Comparison of ENCODE assay signal across 20 mouse cellular contexts in the genomic region with DNA sequence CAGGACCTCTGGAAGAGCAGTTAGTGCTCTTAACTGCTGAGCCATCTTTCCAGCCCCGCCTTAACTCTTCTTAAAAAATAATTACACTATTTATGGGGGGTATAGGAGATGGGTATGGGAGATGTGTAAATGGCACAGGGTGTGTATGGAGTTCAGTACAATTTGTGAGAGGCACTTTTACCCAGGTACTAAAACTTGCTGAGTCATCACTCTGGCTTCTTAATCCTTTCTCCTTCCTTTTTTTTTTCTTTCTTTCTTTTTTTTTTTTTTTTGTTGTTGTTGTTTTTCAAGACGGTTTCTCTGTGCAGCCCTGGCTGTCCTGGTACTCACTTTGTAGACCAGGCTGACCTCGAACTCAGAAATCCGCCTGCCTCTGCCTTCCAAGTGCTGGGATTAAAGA. TPM values are rescaled to one million over a fixed set of nuclear protein-coding genes. Genes with fewer than 3 reads are reported as not detected.
DNase-seq lines count a peak whose midpoint lies in the region; ATAC-seq and TF ChIP-seq lines count a peak whose summit lies in the region.
"Not testable (repeated sequence)": the region's sequence is repeated elsewhere in the genome, so short reads cannot be mapped to it uniquely, and the experiment has no call there.
"Had no signal": no experiment of that assay in that cellular context is flagged by ENCODE, and none has a peak within 500 bp of the region (broad histone marks: within the 10 kb centered on the region; RNA-seq: fewer than 3 reads in every experiment).

No protein-coding gene starts in this region.

- H3K4me2 ChIP-seq in forebrain, embryonic 13.5 days: peak overlapping the region; percentile 76; the same call in 1 of the 2 replicates
- peak overlapping the region; percentile 84 for H3K4me2 ChIP-seq in kidney, embryonic 15.5 days
- peak overlapping the region; percentile 86 for H3K4me2 ChIP-seq in liver, embryonic 11.5 days
- H3K4me2 ChIP-seq in liver, embryonic 15.5 days: peak overlapping the region; percentile 96
- H3K4me2 ChIP-seq in neural tube, embryonic 12.5 days (replicated peaks): 0 out of 2 replicates have a peak overlapping the region, but pooled peaks have one; percentile 80

- ATAC-seq in forebrain, embryonic 13.5 days; kidney, embryonic 15.5 days (replicated peaks; ENCODE audit: low FRiP score); liver, embryonic 11.5 days (replicated peaks; ENCODE audit: low FRiP score); liver, embryonic 15.5 days (ENCODE audit: insufficient read depth); neural tube, embryonic 12.5 days (ENCODE audit: low FRiP score, low read depth): not testable (repeated sequence)

- TF ChIP-seq CTCF in E14TG2a.4 (conservative IDR thresholded peaks at IDR 0.05; ENCODE audit: low read length): not testable (repeated sequence)

- peak; percentile 29 for DNase-seq in c-Kit-negative CD71-positive TER-119-positive erythroid progenitor cells, embryonic 14.5 days (ENCODE audit: low read depth, low spot score)
- not testable (repeated sequence) for DNase-seq in liver, embryonic 11.5 days (ENCODE audit: low spot score)

- H3K27ac ChIP-seq in forebrain, embryonic 13.5 days; kidney, embryonic 15.5 days; liver, embryonic 11.5 days (ENCODE audit: low read depth, low read length); liver, embryonic 15.5 days (replicated peaks); neural tube, embryonic 12.5 days: not testable (repeated sequence)

- not testable (repeated sequence) for H3K9me3 ChIP-seq in E14TG2a.4 (ENCODE audit: low read length); forebrain, embryonic 13.5 days (replicated peaks); kidney, embryonic 15.5 days (replicated peaks); liver, embryonic 11.5 days (ENCODE audit: control insufficient read depth, low read length); liver, embryonic 15.5 days (replicated peaks); neural tube, embryonic 12.5 days

- H3K9ac ChIP-seq in forebrain, embryonic 13.5 days; kidney, embryonic 15.5 days; liver, embryonic 11.5 days (ENCODE audit: low read depth, low read length); liver, embryonic 15.5 days; neural tube, embryonic 12.5 days: not testable (repeated sequence)

- peaks cover 59% of the 10 kb centered on the region for H3K4me1 ChIP-seq in E14TG2a.4 (replicated peaks; ENCODE audit: low read depth, low read length)
- peaks cover 31% of the 10 kb centered on the region for H3K4me1 ChIP-seq in forebrain, embryonic 13.5 days
- H3K4me1 ChIP-seq in kidney, embryonic 15.5 days: peaks cover 37% of the 10 kb centered on the region
- H3K4me1 ChIP-seq in liver, embryonic 11.5 days (replicated peaks; ENCODE audit: control insufficient read depth, insufficient read depth, low read length): peaks cover 10% of the 10 kb centered on the region
- H3K4me1 ChIP-seq in liver, embryonic 15.5 days (replicated peaks): peaks cover 43% of the 10 kb centered on the region
- H3K4me1 ChIP-seq in neural tube, embryonic 12.5 days: not testable (repeated sequence)

- not testable (repeated sequence) for H3K27me3 ChIP-seq in E14TG2a.4 (ENCODE audit: insufficient read depth, low read length); forebrain, embryonic 13.5 days; kidney, embryonic 15.5 days; liver, embryonic 11.5 days (replicated peaks; ENCODE audit: control insufficient read depth, insufficient read depth, low read length); liver, embryonic 15.5 days; neural tube, embryonic 12.5 days (replicated peaks)

- peaks cover 61% of the 10 kb centered on the region for H3K36me3 ChIP-seq in E14TG2a.4 (ENCODE audit: insufficient read depth, low read length)
- H3K36me3 ChIP-seq in forebrain, embryonic 13.5 days (ENCODE audit: poor library complexity, severe bottlenecking): peaks cover 23% of the 10 kb centered on the region
- peaks cover 29% of the 10 kb centered on the region for H3K36me3 ChIP-seq in kidney, embryonic 15.5 days
- peaks cover 18% of the 10 kb centered on the region for H3K36me3 ChIP-seq in liver, embryonic 11.5 days (ENCODE audit: control insufficient read depth, insufficient read depth, low read length)
- H3K36me3 ChIP-seq in liver, embryonic 15.5 days (replicated peaks): peaks cover 39% of the 10 kb centered on the region
- not testable (repeated sequence) for H3K36me3 ChIP-seq in neural tube, embryonic 12.5 days

- peak overlapping the region; percentile 98 for H3K4me3 ChIP-seq in E14TG2a.4 (replicated peaks; ENCODE audit: low read length)
- 0 out of 2 replicates have a peak overlapping the region, but pooled peaks have one; percentile 95 for H3K4me3 ChIP-seq in forebrain, embryonic 13.5 days
- H3K4me3 ChIP-seq in kidney, embryonic 15.5 days (replicated peaks); liver, embryonic 11.5 days (ENCODE audit: low read depth, low read length); neural tube, embryonic 12.5 days: not testable (repeated sequence)
- 0 out of 2 replicates have a peak overlapping the region, but pooled peaks have one; percentile 16 for H3K4me3 ChIP-seq in liver, embryonic 15.5 days (replicated peaks)

- WGBS in forebrain, embryonic 13.5 days: 78% methylated on average over 4 of the region's 4 CpGs
- 86% methylated on average over 4 of the region's 4 CpGs for WGBS in kidney, embryonic 15.5 days
- WGBS in liver, embryonic 11.5 days: 81% methylated on average over 4 of the region's 4 CpGs
- WGBS in liver, embryonic 15.5 days (ENCODE audit: insufficient replicate concordance): 66% methylated on average over 4 of the region's 4 CpGs
- WGBS in neural tube, embryonic 12.5 days: 93% methylated on average over 4 of the region's 4 CpGs

RNA-seq across cellular contexts. Expression of a gene that starts 2.1 kb away (rescaled TPM):
- polyA plus RNA-seq in forebrain, embryonic 13.5 days (2015; fragmentation: Nextera tagmentation; extraction: Ambion mirVana): 52.6 and 58.7 TPM in 2 replicates
- polyA plus RNA-seq in kidney, embryonic 15.5 days (2015; fragmentation: Nextera tagmentation; extraction: Ambion mirVana): 59.4 and 61.5 TPM in 2 replicates
- polyA plus RNA-seq in liver, embryonic 11.5 days (2014; fragmentation: Nextera tagmentation; extraction: Ambion mirVana): 69.0 and 80.0 TPM in 2 replicates
- polyA plus RNA-seq in liver, embryonic 15.5 days (2015; fragmentation: Nextera tagmentation; extraction: Ambion mirVana): 24.5 TPM in 2 replicates
- polyA plus RNA-seq in neural tube, embryonic 12.5 days (2016; fragmentation: Nextera tagmentation; extraction: Ambion mirVana): 51.4 and 52.2 TPM in 2 replicates

RNA-seq across cellular contexts. Expression of a gene that starts 56.1 kb away (rescaled TPM):
- not detected in 2 replicates for polyA plus RNA-seq in forebrain, embryonic 13.5 days (2015; fragmentation: Nextera tagmentation; extraction: Ambion mirVana)
- not detected in 2 replicates for polyA plus RNA-seq in kidney, embryonic 15.5 days (2015; fragmentation: Nextera tagmentation; extraction: Ambion mirVana)
- not detected in 2 replicates for polyA plus RNA-seq in liver, embryonic 11.5 days (2014; fragmentation: Nextera tagmentation; extraction: Ambion mirVana)
- not detected in 2 replicates for polyA plus RNA-seq in liver, embryonic 15.5 days (2015; fragmentation: Nextera tagmentation; extraction: Ambion mirVana)
- polyA plus RNA-seq in neural tube, embryonic 12.5 days (2016; fragmentation: Nextera tagmentation; extraction: Ambion mirVana): not detected in 2 replicates
- polyA plus RNA-seq: activated CD4-positive, CD25-positive, alpha-beta regulatory T cell, adult 4 months; C2C12; cerebellum, adult 2 months; embryonic facial prominence, embryonic 11.5 days; embryonic facial prominence, embryonic 15.5 days; forebrain, embryonic 11.5 days; forebrain, embryonic 16.5 days; frontal cortex, adult 2 months; heart, adult 2 months; heart, embryonic 11.5 days; heart, embryonic 15.5 days; hindbrain, embryonic 15.5 days; Patski had no signal
